Mouse (Mus musculus): Measurements from ENCODE around the gene Gm5157.
"Not testable (repeated sequence)": the region's sequence is repeated elsewhere in the genome, so short reads cannot be mapped to it uniquely, and the experiment has no call there.

The Gm5157 gene

GRCm38 (mm10) chr7:21190323-21190722 is at the start of gene Gm5157:
Gm5157 (minus strand) TSS chr7:21190423.
- DNase-seq (ENCODE audit: low spot score in 2 of 2), result not testable (repeated sequence)

GRCm38 (mm10) chr7:21161885-21162284 is 28.3 kb downstream of the Gm5157 start, which contains the start of gene Vmn1r123:
Vmn1r123 (plus strand) TSS chr7:21162185.
- not testable (repeated sequence) for DNase-seq (ENCODE audit: low spot score in 2 of 2)
